Comparison of ENCODE assay signal across 9 mouse cellular contexts in genomic region chr5:111057084-111057483, GRCm38 (mm10).
A peak's percentile ranks its signal among the peaks of the same experiment; 100 is the strongest.
DNase-seq lines count a peak whose midpoint lies in the region; ATAC-seq lines count a peak whose summit lies in the region.
"Had no signal": no experiment of that assay in that cellular context is flagged by ENCODE, and none has a peak within 500 bp of the region (broad histone marks: within the 10 kb centered on the region; RNA-seq: fewer than 3 reads in every experiment).

No protein-coding gene starts in this region.

- DNase-seq in heart, embryonic 10.5 days (ENCODE audit: low spot score): peak; percentile 90
- no peak for DNase-seq in heart, adult 8-10 months (ENCODE audit: low spot score)
- peak; percentile 10 for DNase-seq in thymus, postnatal 25 days
- DNase-seq in thymus, postnatal 0 days (ENCODE audit: low spot score): no peak
- no peak for DNase-seq in cerebellum, adult 9-11 months
- no peak for DNase-seq in left cerebral cortex, adult 9 months (ENCODE audit: low spot score in 2 of 2)
- DNase-seq in layer of hippocampus, postnatal 10 days (ENCODE audit: low spot score in 2 of 2): no peak

- no peak overlapping the region for H3K4me2 ChIP-seq in lung, embryonic 15.5 days
- H3K4me2 ChIP-seq: limb, embryonic 12.5 days had no signal

- H3K4me3 ChIP-seq in heart, embryonic 10.5 days: no peak overlapping the region
- H3K4me3 ChIP-seq in lung, embryonic 15.5 days: no peak overlapping the region
- H3K4me3 ChIP-seq: limb, embryonic 12.5 days had no signal

- H3K4me1 ChIP-seq in heart, embryonic 10.5 days: peaks cover 51% of the 10 kb centered on the region
- H3K4me1 ChIP-seq in lung, embryonic 15.5 days: peaks cover 43% of the 10 kb centered on the region

- 50% methylated on average over 7 of the region's 7 CpGs for WGBS in heart, embryonic 10.5 days
- 51% methylated on average over 7 of the region's 7 CpGs for WGBS in lung, embryonic 15.5 days

- no peaks in the 10 kb centered on the region for H3K9me3 ChIP-seq in heart, embryonic 10.5 days
- H3K9me3 ChIP-seq in lung, embryonic 15.5 days: no peaks in the 10 kb centered on the region
- H3K9me3 ChIP-seq: limb, embryonic 12.5 days had no signal

- no peak overlapping the region for H3K9ac ChIP-seq in lung, embryonic 15.5 days
- H3K9ac ChIP-seq: limb, embryonic 12.5 days had no signal

- no peak overlapping the region for H3K27ac ChIP-seq in heart, embryonic 10.5 days
- no peak overlapping the region for H3K27ac ChIP-seq in lung, embryonic 15.5 days
- H3K27ac ChIP-seq: limb, embryonic 12.5 days had no signal

- no peaks in the 10 kb centered on the region for H3K36me3 ChIP-seq in heart, embryonic 10.5 days
- no peaks in the 10 kb centered on the region for H3K36me3 ChIP-seq in lung, embryonic 15.5 days
- H3K36me3 ChIP-seq: limb, embryonic 12.5 days had no signal

- peak; percentile 46; the same call in 1 of the 2 replicates for ATAC-seq in lung, embryonic 15.5 days (ENCODE audit: borderline replicate concordance, extremely low read depth, low FRiP score, low TSS enrichment)

- H3K27me3 ChIP-seq in heart, embryonic 10.5 days (ENCODE audit: insufficient read depth, poor library complexity, severe bottlenecking): peaks cover 76% of the 10 kb centered on the region
- H3K27me3 ChIP-seq in lung, embryonic 15.5 days: no peaks in the 10 kb centered on the region
- H3K27me3 ChIP-seq: limb, embryonic 12.5 days had no signal

Comparison
In these comparisons a context has a peak if more than half of its experiments do, and no peak if none do; other contexts are left out.
1. DNase-seq: peak in heart, embryonic 10.5 days (single experiment) and thymus, postnatal 25 days (single experiment); none in heart, adult 8-10 months (single experiment), thymus, postnatal 0 days (single experiment), cerebellum, adult 9-11 months (single experiment), left cerebral cortex, adult 9 months (0 of 2) and layer of hippocampus, postnatal 10 days (0 of 2).